Mouse (Mus musculus) liver, postnatal 0 days (tissue): Measurements from ENCODE around the gene Dnal4.

Experiments used
- CTCF ChIP-seq: sonication (generic); IDR thresholded peaks from 2 replicates; pipeline ENCODE4 v1.5.1; 2016; ENCODE audit warnings: antibody characterized with exemption, low read depth
- EP300 ChIP-seq: IDR thresholded peaks from 2 replicates; pipeline ENCODE4 v1.6.1; 2016; ENCODE audit warnings: antibody characterized with exemption, low read depth, mild to moderate bottlenecking

GRCm38 (mm10) chr15:79803533-79804351 is 26.1 kb upstream of the Dnal4 start:
- TF ChIP-seq CTCF = no peak
- TF ChIP-seq EP300 = no peak
